Comparison of ENCODE assay signal across 12 mouse cellular contexts in genomic region chr2:105678880-105679321, GRCm38 (mm10). TPM values are rescaled to one million over a fixed set of nuclear protein-coding genes. Genes with fewer than 3 reads are reported as not detected.
A peak's percentile ranks its signal among the peaks of the same experiment; 100 is the strongest.
DNase-seq lines count a peak whose midpoint lies in the region; ATAC-seq and TF ChIP-seq lines count a peak whose summit lies in the region.
"Had no signal": no experiment of that assay in that cellular context is flagged by ENCODE, and none has a peak within 500 bp of the region (broad histone marks: within the 10 kb centered on the region; RNA-seq: fewer than 3 reads in every experiment).

No protein-coding gene starts in this region.

- peaks cover 19% of the 10 kb centered on the region for H3K4me1 ChIP-seq in liver, postnatal 0 days (ENCODE audit: insufficient read depth)
- H3K4me1 ChIP-seq in liver, embryonic 12.5 days: peaks cover 30% of the 10 kb centered on the region
- peaks cover 26% of the 10 kb centered on the region for H3K4me1 ChIP-seq in forebrain, embryonic 11.5 days (replicated peaks; ENCODE audit: control insufficient read depth, insufficient read depth, low read length)
- H3K4me1 ChIP-seq in midbrain, embryonic 10.5 days: peaks cover 63% of the 10 kb centered on the region

- H3K4me2 ChIP-seq in liver, postnatal 0 days (ENCODE audit: low read depth, low read length): no peak overlapping the region
- no peak overlapping the region for H3K4me2 ChIP-seq in liver, embryonic 12.5 days
- peak overlapping the region; percentile 93 for H3K4me2 ChIP-seq in forebrain, embryonic 11.5 days (ENCODE audit: low read depth, low read length, severe bottlenecking)
- H3K4me2 ChIP-seq: lung, embryonic 15.5 days had no signal

- TF ChIP-seq EP300 in liver, postnatal 0 days (IDR thresholded peaks at IDR 0.05; ENCODE audit: low read depth): no peak

- TF ChIP-seq CTCF in liver, postnatal 0 days (IDR thresholded peaks at IDR 0.05; ENCODE audit: low read depth): no peak

- H3K9ac ChIP-seq in liver, postnatal 0 days (replicated peaks): no peak overlapping the region
- H3K9ac ChIP-seq in liver, embryonic 12.5 days: no peak overlapping the region
- H3K9ac ChIP-seq in forebrain, embryonic 11.5 days (ENCODE audit: low read length): peak overlapping the region; percentile 98
- H3K9ac ChIP-seq: lung, embryonic 15.5 days had no signal

- peaks cover 96% of the 10 kb centered on the region for H3K27me3 ChIP-seq in liver, postnatal 0 days (ENCODE audit: insufficient read depth, low read length)
- H3K27me3 ChIP-seq in liver, embryonic 12.5 days (replicated peaks): peaks cover 100% of the 10 kb centered on the region
- H3K27me3 ChIP-seq in forebrain, embryonic 11.5 days (ENCODE audit: control insufficient read depth, insufficient read depth, low read length): peaks cover 8% of the 10 kb centered on the region; the same call in 1 of the 2 replicates
- peaks cover 100% of the 10 kb centered on the region for H3K27me3 ChIP-seq in midbrain, embryonic 10.5 days (ENCODE audit: low read depth, poor library complexity, severe bottlenecking)

- DNase-seq in liver, postnatal 0 days: peak; percentile 9
- DNase-seq in forebrain, embryonic 11.5 days (ENCODE audit: low spot score): peak; percentile 53
- DNase-seq in midbrain, embryonic 10.5 days (ENCODE audit: low spot score): peak; percentile 31
- no peak for DNase-seq in kidney, postnatal 36 days
- DNase-seq in frontal cortex, postnatal 25 days (ENCODE audit: low spot score in 2 of 2): no peak
- no peak for DNase-seq in urinary bladder, adult 2 months (ENCODE audit: low spot score)
- no peak for DNase-seq in spleen, adult 12 weeks (ENCODE audit: low spot score)
- DNase-seq: kidney, postnatal 10 days; thymus, adult 2 months had no signal

- no peak overlapping the region for H3K27ac ChIP-seq in liver, postnatal 0 days (ENCODE audit: low read depth)
- no peak overlapping the region for H3K27ac ChIP-seq in liver, embryonic 12.5 days
- H3K27ac ChIP-seq in forebrain, embryonic 11.5 days (ENCODE audit: low read depth, low read length): peak overlapping the region; percentile 86
- peak overlapping the region; percentile 77 for H3K27ac ChIP-seq in midbrain, embryonic 10.5 days (replicated peaks)
- H3K27ac ChIP-seq: lung, embryonic 15.5 days had no signal

- no peak overlapping the region for H3K4me3 ChIP-seq in liver, postnatal 0 days (ENCODE audit: low read depth, low read length)
- H3K4me3 ChIP-seq in liver, embryonic 12.5 days: no peak overlapping the region
- peak overlapping the region; percentile 84 for H3K4me3 ChIP-seq in forebrain, embryonic 11.5 days (ENCODE audit: low read depth, low read length)
- H3K4me3 ChIP-seq in midbrain, embryonic 10.5 days: peak overlapping the region; percentile 66
- H3K4me3 ChIP-seq: lung, embryonic 15.5 days had no signal

- ATAC-seq in liver, postnatal 0 days: no peak
- no peak for ATAC-seq in liver, embryonic 12.5 days
- no peak for ATAC-seq in forebrain, embryonic 11.5 days (replicated peaks; ENCODE audit: low FRiP score)

- H3K36me3 ChIP-seq in liver, postnatal 0 days (replicated peaks; ENCODE audit: insufficient read depth, low read length): no peaks in the 10 kb centered on the region
- H3K36me3 ChIP-seq in liver, embryonic 12.5 days: no peaks in the 10 kb centered on the region
- H3K36me3 ChIP-seq in forebrain, embryonic 11.5 days (ENCODE audit: control insufficient read depth, insufficient read depth, low read length): no peaks in the 10 kb centered on the region
- H3K36me3 ChIP-seq in midbrain, embryonic 10.5 days: no peaks in the 10 kb centered on the region
- H3K36me3 ChIP-seq: lung, embryonic 15.5 days had no signal

- WGBS in liver, postnatal 0 days (ENCODE audit: insufficient replicate concordance): 1% methylated on average over 7 of the region's 7 CpGs
- WGBS in liver, embryonic 12.5 days (ENCODE audit: insufficient replicate concordance): 3% methylated on average over 7 of the region's 7 CpGs
- WGBS in forebrain, embryonic 11.5 days: under 1% methylated on average over 7 of the region's 7 CpGs
- under 1% methylated on average over 7 of the region's 7 CpGs for WGBS in midbrain, embryonic 10.5 days

- no peaks in the 10 kb centered on the region for H3K9me3 ChIP-seq in liver, postnatal 0 days (ENCODE audit: low read length)
- H3K9me3 ChIP-seq in liver, embryonic 12.5 days (replicated peaks): no peaks in the 10 kb centered on the region
- no peaks in the 10 kb centered on the region for H3K9me3 ChIP-seq in forebrain, embryonic 11.5 days (ENCODE audit: control insufficient read depth, low read length)
- H3K9me3 ChIP-seq in midbrain, embryonic 10.5 days (replicated peaks): no peaks in the 10 kb centered on the region
- H3K9me3 ChIP-seq: lung, embryonic 15.5 days had no signal

RNA-seq across cellular contexts. Expression of gene Pax6, which starts 10.2 kb away (rescaled TPM):
- not detected in 2 replicates for polyA plus RNA-seq in liver, postnatal 0 days (2015; fragmentation: Nextera tagmentation; extraction: Ambion mirVana)
- 0.05 TPM in 1 of 2 replicates, not detected in the other for polyA plus RNA-seq in liver, embryonic 12.5 days (2016; fragmentation: Nextera tagmentation; extraction: Ambion mirVana)
- polyA plus RNA-seq in forebrain, embryonic 11.5 days (2014; fragmentation: Nextera tagmentation; extraction: Ambion mirVana): 97.2 and 103 TPM in 2 replicates
- 39.0 and 40.1 TPM in 2 replicates for polyA plus RNA-seq in midbrain, embryonic 10.5 days (2016; fragmentation: Nextera tagmentation; extraction: Ambion mirVana)
- not detected in 2 replicates for polyA plus RNA-seq in urinary bladder, adult 2 months (2012; rRNA removed)
- polyA plus RNA-seq: heart, embryonic 16.5 days; lung, embryonic 15.5 days had no signal

Comparison
In these comparisons a context has a peak if more than half of its experiments do, and no peak if none do; other contexts are left out.
1. DNase-seq: peak in liver, postnatal 0 days (single experiment), forebrain, embryonic 11.5 days (single experiment) and midbrain, embryonic 10.5 days (single experiment); none in kidney, postnatal 36 days (0 of 2), frontal cortex, postnatal 25 days (0 of 2), urinary bladder, adult 2 months (single experiment) and spleen, adult 12 weeks (single experiment).
2. H3K27ac ChIP-seq: peak in forebrain, embryonic 11.5 days (single experiment) and midbrain, embryonic 10.5 days (single experiment); none in liver, postnatal 0 days (single experiment) and liver, embryonic 12.5 days (single experiment).
3. H3K4me3 ChIP-seq: peak in forebrain, embryonic 11.5 days (single experiment) and midbrain, embryonic 10.5 days (single experiment); none in liver, postnatal 0 days (single experiment) and liver, embryonic 12.5 days (single experiment).
4. RNA of gene Pax6, which starts 10.2 kb away (polyA plus RNA-seq): 97.2 to 103 TPM in forebrain, embryonic 11.5 days and 39.0 to 40.1 TPM in midbrain, embryonic 10.5 days; 0.05 TPM in liver, embryonic 12.5 days, not detected in liver, postnatal 0 days and not detected in urinary bladder, adult 2 months; every median in the first group is over 10 times any median in the second.